Comparison of ENCODE assay signal across 11 mouse cellular contexts in the genomic region with DNA sequence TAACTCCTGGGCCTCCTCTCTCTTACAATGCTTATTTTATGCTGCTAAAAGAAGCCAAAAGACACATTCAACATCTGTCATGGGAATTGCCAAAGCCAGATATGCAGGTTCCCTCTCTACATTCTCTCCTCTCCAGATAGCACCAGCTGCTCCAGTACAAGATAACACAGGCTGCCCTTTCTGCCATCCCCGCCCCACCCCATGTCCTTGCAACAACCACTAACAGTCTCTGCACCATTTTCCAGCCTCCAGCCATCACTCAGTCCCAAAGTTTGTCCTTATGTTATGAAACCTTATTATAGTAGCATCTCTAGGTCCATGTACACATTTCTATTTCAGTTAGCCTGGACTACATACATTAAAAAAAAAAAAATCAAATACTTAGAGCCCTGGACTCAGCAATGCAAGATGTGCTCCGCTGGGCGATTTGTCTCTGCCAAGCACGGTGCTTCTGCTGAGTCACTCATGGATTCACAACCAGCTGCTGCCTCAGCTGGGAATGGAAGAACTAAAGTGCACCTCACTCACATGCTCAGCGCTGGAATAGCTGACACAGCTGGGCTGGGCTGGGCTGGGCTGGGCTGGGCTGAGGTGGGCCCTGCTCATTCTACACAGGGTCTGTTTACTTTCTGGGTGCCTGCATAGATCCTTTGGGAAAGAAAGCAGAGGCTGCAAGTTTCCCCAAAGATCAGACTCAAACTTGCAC. TPM values are rescaled to one million over a fixed set of nuclear protein-coding genes. Genes with fewer than 3 reads are reported as not detected.
DNase-seq lines count a peak whose midpoint lies in the region; ATAC-seq and TF ChIP-seq lines count a peak whose summit lies in the region.
"Had no signal": no experiment of that assay in that cellular context is flagged by ENCODE, and none has a peak within 500 bp of the region (broad histone marks: within the 10 kb centered on the region; RNA-seq: fewer than 3 reads in every experiment).

No protein-coding gene starts in this region.

- no peak overlapping the region for H3K4me2 ChIP-seq in hindbrain, postnatal 0 days (ENCODE audit: low read depth, low read length)
- no peak overlapping the region for H3K4me2 ChIP-seq in hindbrain, embryonic 12.5 days (replicated peaks)
- H3K4me2 ChIP-seq: embryonic facial prominence, embryonic 13.5 days had no signal

- DNase-seq in hindbrain, postnatal 0 days (ENCODE audit: low spot score) = peak; percentile 50
- DNase-seq in 3T3-L1 (ENCODE audit: low read depth, low spot score) (peak; percentile 43), ES-E14 (ENCODE audit: low read depth, low spot score) (no peak)
- peak; percentile 29 to 40 for DNase-seq in kidney, postnatal 4 days
- no peak for DNase-seq in lung, postnatal 10 days
- no peak for DNase-seq in lung, adult 2 months
- DNase-seq: cerebellum, adult 8-10 months; lung, postnatal 36 days had no signal

- no peak overlapping the region for H3K27ac ChIP-seq in hindbrain, postnatal 0 days
- H3K27ac ChIP-seq in hindbrain, embryonic 12.5 days = no peak overlapping the region
- H3K27ac ChIP-seq in ES-E14 (ENCODE audit: insufficient read depth, low read depth, low read length, poor library complexity, severe bottlenecking) = no peak overlapping the region
- H3K27ac ChIP-seq: embryonic facial prominence, embryonic 13.5 days had no signal

- in situ Hi-C loops in ES-E14 (cut with MboI; ENCODE audit: low sequenced_read_pairs in 2 of 2, unreplicated experiment in 2 of 2) = loop anchor here in 1 of 2 experiments (5.0 kb wide), 1 partner anchor 353 kb away; no protein-coding TSS in a partner anchor

- H3K9me3 ChIP-seq in hindbrain, postnatal 0 days (ENCODE audit: low read length) = no peaks in the 10 kb centered on the region
- no peaks in the 10 kb centered on the region for H3K9me3 ChIP-seq in hindbrain, embryonic 12.5 days (replicated peaks)
- H3K9me3 ChIP-seq in ES-E14 (ENCODE audit: control insufficient read depth, insufficient read depth, low read depth, low read length) = no peaks in the 10 kb centered on the region
- H3K9me3 ChIP-seq: embryonic facial prominence, embryonic 13.5 days had no signal

- no peak overlapping the region for H3K9ac ChIP-seq in hindbrain, postnatal 0 days (replicated peaks; ENCODE audit: low read length)
- H3K9ac ChIP-seq in hindbrain, embryonic 12.5 days = no peak overlapping the region
- H3K9ac ChIP-seq in ES-E14 (ENCODE audit: insufficient read depth, low read depth, low read length, poor library complexity, severe bottlenecking) = no peak overlapping the region
- H3K9ac ChIP-seq: embryonic facial prominence, embryonic 13.5 days had no signal

- 64% methylated on average over 5 of the region's 5 CpGs for WGBS in hindbrain, postnatal 0 days
- 75% methylated on average over 5 of the region's 5 CpGs for WGBS in hindbrain, embryonic 12.5 days
- 62% methylated on average over 5 of the region's 5 CpGs for WGBS in lung, adult 2 months

- ATAC-seq in hindbrain, postnatal 0 days = no peak
- ATAC-seq in hindbrain, embryonic 12.5 days (ENCODE audit: low FRiP score) = no peak
- ATAC-seq: forebrain, embryonic 16.5 days had no signal

- no peaks in the 10 kb centered on the region for H3K27me3 ChIP-seq in hindbrain, postnatal 0 days (ENCODE audit: insufficient read depth, low read length)
- no peaks in the 10 kb centered on the region for H3K27me3 ChIP-seq in hindbrain, embryonic 12.5 days
- H3K27me3 ChIP-seq: embryonic facial prominence, embryonic 13.5 days had no signal

- TF ChIP-seq POLR2A in lung, adult 2 months (IDR thresholded peaks at IDR 0.05; ENCODE audit: borderline replicate concordance, extremely low read depth, low read depth, low read length) = no peak

- no peaks in the 10 kb centered on the region for H3K36me3 ChIP-seq in hindbrain, postnatal 0 days (ENCODE audit: insufficient read depth, low read length)
- H3K36me3 ChIP-seq in hindbrain, embryonic 12.5 days = no peaks in the 10 kb centered on the region
- H3K36me3 ChIP-seq in ES-E14 (ENCODE audit: control insufficient read depth, insufficient read depth, low read length, poor library complexity, severe bottlenecking) = no peaks in the 10 kb centered on the region
- H3K36me3 ChIP-seq: embryonic facial prominence, embryonic 13.5 days had no signal

- 0 out of 2 replicates have a peak, but pooled peaks cover 5% of the 10 kb centered on the region for H3K4me1 ChIP-seq in hindbrain, postnatal 0 days (ENCODE audit: insufficient read depth, low read length)
- H3K4me1 ChIP-seq in hindbrain, embryonic 12.5 days = peaks cover 11% of the 10 kb centered on the region
- no peaks in the 10 kb centered on the region; a peak in 1 of 4 replicates for H3K4me1 ChIP-seq in ES-E14 (ENCODE audit: control insufficient read depth in 2 of 2, insufficient read depth in 2 of 2, low read length in 2 of 2, poor library complexity in 1 of 2)
- H3K4me1 ChIP-seq in lung, adult 2 months (ENCODE audit: control insufficient read depth, insufficient read depth, low read length) = no peaks in the 10 kb centered on the region

- no peak overlapping the region for H3K4me3 ChIP-seq in hindbrain, postnatal 0 days (ENCODE audit: low read length)
- H3K4me3 ChIP-seq in hindbrain, embryonic 12.5 days = no peak overlapping the region
- H3K4me3 ChIP-seq in ES-E14 (ENCODE audit: insufficient read depth in 1 of 2, low read depth in 1 of 2, low read length in 2 of 2, poor library complexity in 1 of 2, severe bottlenecking in 1 of 2) = no peak overlapping the region
- H3K4me3 ChIP-seq in lung, adult 2 months (replicated peaks; ENCODE audit: extremely low read depth, low read depth, low read length) = no peak overlapping the region
- H3K4me3 ChIP-seq: embryonic facial prominence, embryonic 13.5 days had no signal

- TF ChIP-seq CTCF in hindbrain, postnatal 0 days (IDR thresholded peaks at IDR 0.05; ENCODE audit: low read depth) = no peak
- TF ChIP-seq CTCF in lung, adult 2 months (IDR thresholded peaks at IDR 0.05; ENCODE audit: insufficient read depth, low read length) = no peak

TF ChIP-seq in ES-E14, 5 proteins besides CTCF, POLR2A, EP300 and RAD21:
- peak; percentile 70 for TF ChIP-seq MAFK (IDR thresholded peaks at IDR 0.05; ENCODE audit: insufficient read depth, low read depth, low read length)
- no peak for TF ChIP-seq HCFC1 (IDR thresholded peaks at IDR 0.05; ENCODE audit: borderline replicate concordance, insufficient read depth, low read length)

RNA-seq across cellular contexts. Expression of a gene that starts 36.5 kb away (rescaled TPM):
- 35.5 and 39.9 TPM in 2 replicates for total RNA-seq in hindbrain, postnatal 0 days (2014; rRNA removed)
- polyA plus RNA-seq in hindbrain, postnatal 0 days (2015; fragmentation: Nextera tagmentation; extraction: Ambion mirVana) = 18.2 and 19.5 TPM in 2 replicates
- polyA plus RNA-seq in hindbrain, embryonic 12.5 days (2016; fragmentation: Nextera tagmentation; extraction: Ambion mirVana) = 35.3 and 38.0 TPM in 2 replicates
- total RNA-seq in ES-E14 (2012; rRNA removed) = 65.7 and 91.3 TPM in 2 replicates
- polyA plus RNA-seq in lung, adult 2 months (2012; rRNA removed) = 10.6 and 13.8 TPM in 2 replicates

Comparison
In these comparisons a context has a peak if more than half of its experiments do, and no peak if none do; other contexts are left out.
1. DNase-seq: peak in hindbrain, postnatal 0 days (single experiment), 3T3-L1 (single experiment) and kidney, postnatal 4 days (2 of 2); none in ES-E14 (single experiment), lung, postnatal 10 days (single experiment) and lung, adult 2 months (single experiment).